Comparison of ENCODE assay signal across 30 mouse cellular contexts in genomic region chr11:75691047-75691446, GRCm38 (mm10).
"Had no signal": no experiment of that assay in that cellular context is flagged by ENCODE, and none has a peak within 500 bp of the region (broad histone marks: within the 10 kb centered on the region; RNA-seq: fewer than 3 reads in every experiment).

No protein-coding gene starts in this region.

- H3K27me3 ChIP-seq: limb, embryonic 12.5 days; limb, embryonic 13.5 days; limb, embryonic 15.5 days; liver, embryonic 12.5 days; liver, embryonic 13.5 days; liver, embryonic 15.5 days; lung, embryonic 15.5 days; megakaryocyte, embryonic 14.5 days; midbrain, embryonic 12.5 days; midbrain, embryonic 13.5 days; midbrain, embryonic 15.5 days had no signal

- H3K27ac ChIP-seq: limb, embryonic 10.5 days; limb, embryonic 12.5 days; limb, embryonic 13.5 days; limb, embryonic 15.5 days; liver, embryonic 12.5 days; liver, embryonic 13.5 days; liver, embryonic 14.5 days; liver, embryonic 15.5 days; lung, embryonic 15.5 days; macrophage; midbrain, embryonic 10.5 days; midbrain, embryonic 12.5 days; midbrain, embryonic 13.5 days; midbrain, embryonic 15.5 days had no signal

- ATAC-seq: liver, embryonic 12.5 days; liver, postnatal 0 days; lung, postnatal 0 days; midbrain, embryonic 13.5 days; midbrain, embryonic 15.5 days; midbrain, embryonic 16.5 days had no signal

- H3K4me2 ChIP-seq: limb, embryonic 12.5 days; limb, embryonic 13.5 days; limb, embryonic 15.5 days; liver, embryonic 11.5 days; liver, embryonic 12.5 days; liver, embryonic 13.5 days; liver, embryonic 15.5 days; lung, embryonic 14.5 days; lung, embryonic 15.5 days; midbrain, embryonic 11.5 days; midbrain, embryonic 12.5 days; midbrain, embryonic 13.5 days; midbrain, embryonic 15.5 days had no signal

- H3K9me3 ChIP-seq: limb, embryonic 10.5 days; limb, embryonic 12.5 days; limb, embryonic 13.5 days; limb, embryonic 15.5 days; liver, embryonic 12.5 days; liver, embryonic 13.5 days; liver, embryonic 15.5 days; lung, embryonic 15.5 days; megakaryocyte, embryonic 14.5 days; midbrain, embryonic 10.5 days; midbrain, embryonic 12.5 days; midbrain, embryonic 13.5 days; midbrain, embryonic 15.5 days had no signal

- H3K4me3 ChIP-seq: limb, embryonic 10.5 days; limb, embryonic 12.5 days; limb, embryonic 13.5 days; limb, embryonic 15.5 days; liver, embryonic 12.5 days; liver, embryonic 13.5 days; liver, embryonic 15.5 days; lung, embryonic 15.5 days; megakaryocyte, embryonic 14.5 days; midbrain, embryonic 10.5 days; midbrain, embryonic 12.5 days; midbrain, embryonic 13.5 days; midbrain, embryonic 15.5 days had no signal

- H3K9ac ChIP-seq: limb, embryonic 12.5 days; limb, embryonic 13.5 days; limb, embryonic 15.5 days; liver, embryonic 12.5 days; liver, embryonic 13.5 days; liver, embryonic 14.5 days; liver, embryonic 15.5 days; liver, postnatal 0 days; lung, embryonic 14.5 days; lung, embryonic 15.5 days; midbrain, embryonic 12.5 days; midbrain, embryonic 13.5 days; midbrain, embryonic 15.5 days had no signal

- H3K4me1 ChIP-seq: limb, embryonic 10.5 days; lung, embryonic 15.5 days; midbrain, embryonic 10.5 days; midbrain, embryonic 12.5 days had no signal

- DNase-seq: left cerebral cortex, postnatal 4 days; liver; liver, embryonic 13.5 days; liver, postnatal 0 days; lung, adult 18-20 months; lung, adult 2 months; lung, embryonic 14.5 days; lung, postnatal 10 days; lung, postnatal 14 days; lung, postnatal 36 days; lung, postnatal 4 days; midbrain, embryonic 14.5 days had no signal
